Mouse (Mus musculus) ovary, postnatal 36 days (tissue): Measurements from ENCODE around the gene Slc39a13.

Experiments used
- DNase-seq: peaks from one replicate; pipeline ENCODE4 v3.0.0; 2022; ENCODE audit warnings: low spot score, mixed read lengths

Slc39a13 gene

DNA sequence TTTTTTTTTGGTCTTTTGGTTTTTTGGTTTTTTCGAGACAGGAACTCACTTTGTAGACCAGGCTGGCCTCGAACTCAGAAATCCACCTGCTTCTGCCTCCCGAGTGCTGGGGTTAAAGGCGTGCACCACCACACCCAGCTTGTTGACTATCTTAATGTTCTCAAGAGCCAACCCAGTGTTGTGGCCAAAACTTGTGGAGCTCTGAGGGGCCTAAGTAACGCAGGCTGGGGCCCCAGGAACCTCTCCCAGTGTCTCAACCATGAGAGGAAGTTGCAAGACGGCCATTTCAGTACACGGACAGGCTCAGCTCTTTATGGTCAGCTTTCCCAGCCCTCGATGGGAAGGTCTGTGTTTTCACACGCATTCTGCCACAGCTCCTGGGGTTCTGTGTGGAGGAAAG is 18.8 kb upstream of the Slc39a13 start:
- DNase-seq, result no peak

DNA sequence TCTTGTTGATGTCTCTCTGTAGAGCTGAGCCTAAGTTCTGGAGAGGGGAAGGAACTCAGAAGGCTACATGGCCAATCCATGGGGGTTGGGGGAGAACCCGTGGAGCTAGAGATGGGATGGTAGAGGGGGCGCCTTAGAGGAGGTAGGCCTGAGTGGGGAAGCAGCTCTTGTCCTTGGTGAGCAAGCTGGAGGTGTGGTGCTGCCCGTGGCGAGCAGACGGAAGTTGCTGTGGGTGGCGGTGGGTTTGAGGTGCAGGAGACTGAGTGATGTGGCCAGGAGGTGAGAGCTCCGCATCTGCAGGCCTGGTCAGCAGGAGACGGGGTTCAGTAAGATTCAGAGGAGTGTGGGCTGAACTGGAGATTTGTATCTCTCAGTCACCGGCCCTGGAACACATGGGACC is 17.2 kb upstream of the Slc39a13 start:
- no peak for DNase-seq

DNA sequence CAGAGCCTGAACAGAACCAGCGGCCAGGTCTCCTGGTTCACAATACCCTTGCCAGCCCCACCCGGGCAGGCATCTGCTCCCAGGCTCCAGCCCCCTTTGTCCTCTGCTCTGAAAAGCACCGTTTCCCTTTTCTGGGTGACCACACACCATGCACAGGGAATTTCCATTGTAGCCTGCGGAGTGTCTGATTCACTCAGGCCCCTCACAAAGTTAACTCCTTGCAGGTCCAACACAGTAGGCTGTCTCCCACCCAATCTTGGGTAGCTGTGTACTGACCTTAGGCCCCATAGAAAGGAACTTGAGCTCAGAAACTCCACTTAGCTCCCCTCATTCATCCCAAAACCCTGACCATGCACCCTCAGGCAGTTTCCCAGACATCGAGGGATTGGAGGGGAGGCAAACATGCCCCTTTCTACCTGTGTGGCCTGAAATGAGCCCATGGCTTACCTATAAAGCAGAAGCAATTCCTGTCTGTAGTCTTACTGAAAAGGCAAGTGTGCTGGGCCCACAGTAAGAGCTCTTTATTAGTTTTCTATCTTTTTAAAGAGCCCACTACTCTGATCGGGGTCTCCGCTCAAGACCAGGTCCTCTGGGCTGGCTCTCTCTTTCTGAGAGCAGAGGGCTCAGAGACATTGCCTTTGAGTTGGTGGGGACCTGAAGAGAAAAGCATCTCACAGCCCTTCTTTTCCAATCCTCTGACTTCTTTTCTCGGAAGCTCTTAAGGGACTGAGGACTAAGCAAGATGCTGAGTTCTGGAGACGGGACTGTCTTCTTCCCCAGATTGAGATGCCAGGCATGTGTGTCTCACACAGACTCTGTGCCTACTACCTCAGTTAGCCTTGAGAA is 16.4 kb upstream of the Slc39a13 start:
- DNase-seq, result no peak

DNA sequence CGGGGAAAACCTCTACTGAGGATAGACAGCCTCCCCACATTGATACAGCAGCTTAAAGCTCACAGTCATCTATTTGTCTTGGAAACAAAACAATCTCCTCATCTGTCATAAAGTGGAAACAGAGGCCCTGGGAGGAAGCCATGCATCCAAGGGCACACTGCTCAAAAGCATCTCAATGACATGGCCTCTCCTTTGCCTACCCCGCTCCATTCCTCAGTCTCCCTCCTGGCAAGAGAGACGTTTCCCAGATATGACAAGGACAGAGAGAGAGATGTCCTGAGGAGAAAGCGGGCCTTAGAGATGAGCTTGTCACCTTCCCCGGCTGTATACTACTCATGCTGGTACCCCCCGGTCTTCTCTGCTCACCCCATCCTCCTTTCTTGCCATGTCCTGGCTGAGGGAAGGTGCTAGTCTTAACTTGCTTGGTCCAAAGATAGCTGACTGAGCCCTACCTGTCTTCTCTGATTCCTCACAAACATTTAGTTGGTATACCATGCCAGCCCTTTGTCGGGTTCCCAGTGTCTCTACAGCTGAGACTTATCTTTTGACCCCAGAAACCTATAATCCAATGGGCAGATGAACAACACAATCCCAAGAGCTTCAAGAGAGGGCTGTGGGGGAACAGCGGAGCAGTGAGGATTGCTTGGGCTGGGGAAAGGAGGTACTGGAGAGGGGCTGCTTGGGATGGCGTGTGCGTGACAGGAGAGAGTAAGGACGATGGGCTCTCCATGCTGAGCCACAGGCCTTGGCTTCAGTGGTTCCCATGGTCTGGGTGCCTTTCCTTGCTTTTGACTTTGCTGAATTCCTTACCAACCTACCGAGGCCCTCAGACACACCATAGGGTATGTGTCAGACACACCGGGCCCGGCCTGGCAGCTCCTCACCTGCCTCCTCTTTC is 15.5 kb upstream of the Slc39a13 start:
- DNase-seq, result no peak

DNA sequence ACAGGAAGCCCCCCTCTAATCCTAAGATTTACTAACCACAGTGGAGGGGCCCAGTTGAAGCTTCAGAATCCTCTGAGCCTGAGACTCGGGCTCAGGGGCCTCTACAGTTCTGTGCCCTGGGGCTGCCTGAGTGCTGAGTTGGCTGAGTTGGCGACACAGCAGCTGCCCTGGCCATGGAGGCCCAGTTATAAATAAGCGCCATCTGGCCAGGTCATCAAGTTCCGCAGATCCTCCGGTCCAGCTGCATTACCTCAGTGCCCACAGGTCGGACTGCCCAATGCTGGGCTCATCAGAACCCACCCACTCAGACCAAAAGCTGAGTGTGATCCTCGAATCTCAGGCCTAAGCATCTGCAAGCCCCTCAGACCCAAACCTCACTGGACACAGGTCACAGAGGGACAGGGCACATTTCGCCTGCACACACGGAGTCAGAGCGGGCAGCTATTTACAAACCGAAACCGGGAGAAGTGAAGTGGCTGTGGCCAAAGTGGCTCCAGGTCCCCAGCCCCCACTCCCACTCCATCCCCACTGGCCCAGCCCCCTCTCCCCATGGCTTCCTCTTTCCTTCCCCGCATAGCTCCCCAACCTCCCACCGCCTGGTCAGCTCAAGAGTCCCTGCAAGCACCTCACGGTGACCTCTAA is 14.1 kb upstream of the Slc39a13 start:
- no peak for DNase-seq

DNA sequence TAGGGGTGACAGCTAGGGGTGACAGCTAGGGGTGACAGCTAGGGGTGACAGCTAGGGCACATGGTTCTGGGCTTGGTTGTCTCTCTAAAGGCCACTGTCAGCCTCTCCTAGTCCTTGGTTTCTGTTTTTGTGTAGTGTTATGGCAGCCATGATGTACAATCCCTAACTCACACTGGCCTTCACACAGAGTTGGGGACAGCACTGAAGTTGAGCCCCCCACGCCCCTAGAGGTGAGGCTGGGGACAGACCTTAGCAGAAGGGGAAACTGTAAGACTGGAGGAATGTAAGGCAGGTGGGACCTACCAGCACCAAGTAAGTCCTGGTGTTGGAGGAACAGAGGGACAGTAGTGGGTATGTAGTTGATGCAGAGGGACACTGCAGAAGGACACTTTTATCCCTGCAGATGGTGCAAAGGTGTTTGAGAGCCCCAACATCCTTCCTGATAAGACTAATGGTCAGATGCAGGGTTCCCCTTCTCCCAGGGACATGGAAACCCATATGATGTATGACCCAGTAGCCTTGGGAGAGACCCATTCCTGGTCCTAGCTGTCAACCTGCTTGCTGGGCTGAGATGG is 13.2 kb upstream of the Slc39a13 start:
- DNase-seq, result no peak

DNA sequence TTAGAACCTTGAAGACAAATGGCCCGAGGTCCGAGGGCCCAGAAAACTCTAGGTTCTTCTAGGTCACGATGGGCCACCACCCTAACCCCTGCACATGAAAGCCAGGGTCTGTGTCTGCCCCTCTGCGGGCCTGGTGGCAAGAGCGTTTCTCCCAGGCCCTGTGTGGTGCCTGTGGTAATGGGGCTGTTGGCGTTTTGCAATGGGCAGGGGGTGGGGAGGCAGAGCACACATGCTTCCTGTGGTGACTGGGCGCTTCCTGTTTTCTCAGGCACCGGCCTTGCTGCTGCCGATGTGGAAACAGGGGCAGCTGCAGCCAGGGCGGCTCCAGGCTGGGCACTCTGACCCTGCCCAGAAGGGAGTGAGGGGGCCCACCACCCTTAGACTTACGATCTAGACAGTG is 12.6 kb upstream of the Slc39a13 start:
- no peak for DNase-seq

DNA sequence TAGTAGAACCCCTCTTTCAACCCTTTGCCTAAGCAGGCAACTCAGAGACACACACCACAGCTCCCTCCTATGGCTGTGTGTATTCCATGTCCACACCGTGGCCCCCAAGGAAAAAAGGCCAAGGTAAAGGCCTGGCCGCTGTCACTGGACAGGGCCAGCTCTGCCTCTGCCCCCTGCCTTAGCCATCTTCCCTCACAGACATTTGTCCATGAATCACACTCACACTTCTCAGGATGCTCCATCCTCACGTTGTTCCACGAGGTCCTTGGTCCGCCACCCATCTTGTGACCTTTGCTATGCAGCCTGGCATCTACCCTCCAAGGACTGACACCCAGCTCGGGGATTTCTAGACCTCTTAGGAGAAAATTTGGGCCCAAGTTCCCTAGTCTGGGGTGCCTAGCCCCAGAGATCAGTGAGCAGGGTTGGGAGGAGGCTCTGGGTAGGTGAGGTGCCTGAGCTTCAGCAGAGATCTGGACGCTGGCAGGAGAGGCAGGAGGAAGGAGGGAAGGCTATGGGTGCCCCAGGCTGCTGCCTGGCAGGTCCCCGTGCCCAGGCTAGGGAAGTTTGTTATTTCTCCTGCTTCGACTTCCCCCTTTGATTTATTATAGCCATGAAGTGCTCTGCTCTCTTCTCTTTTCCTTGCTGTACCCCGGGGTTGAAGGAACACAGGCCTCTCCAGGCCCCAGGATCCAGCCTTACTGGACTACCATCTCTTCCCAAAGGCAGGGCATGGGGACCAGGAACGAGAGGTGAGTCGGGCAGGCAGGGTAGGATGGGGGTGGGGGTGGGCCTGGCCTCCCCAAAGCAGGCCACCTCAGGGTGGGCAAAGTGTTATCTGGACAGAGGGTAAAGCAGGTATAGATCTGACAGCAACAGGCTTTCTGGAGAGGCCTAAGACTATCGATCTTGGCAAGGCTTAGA is 11.8 kb upstream of the Slc39a13 start, which contains the start of gene Spi1:
TSS of gene Spi1 (plus strand) at position 616 of the 921 bp plus-strand sequence.
- no peak for DNase-seq

DNA sequence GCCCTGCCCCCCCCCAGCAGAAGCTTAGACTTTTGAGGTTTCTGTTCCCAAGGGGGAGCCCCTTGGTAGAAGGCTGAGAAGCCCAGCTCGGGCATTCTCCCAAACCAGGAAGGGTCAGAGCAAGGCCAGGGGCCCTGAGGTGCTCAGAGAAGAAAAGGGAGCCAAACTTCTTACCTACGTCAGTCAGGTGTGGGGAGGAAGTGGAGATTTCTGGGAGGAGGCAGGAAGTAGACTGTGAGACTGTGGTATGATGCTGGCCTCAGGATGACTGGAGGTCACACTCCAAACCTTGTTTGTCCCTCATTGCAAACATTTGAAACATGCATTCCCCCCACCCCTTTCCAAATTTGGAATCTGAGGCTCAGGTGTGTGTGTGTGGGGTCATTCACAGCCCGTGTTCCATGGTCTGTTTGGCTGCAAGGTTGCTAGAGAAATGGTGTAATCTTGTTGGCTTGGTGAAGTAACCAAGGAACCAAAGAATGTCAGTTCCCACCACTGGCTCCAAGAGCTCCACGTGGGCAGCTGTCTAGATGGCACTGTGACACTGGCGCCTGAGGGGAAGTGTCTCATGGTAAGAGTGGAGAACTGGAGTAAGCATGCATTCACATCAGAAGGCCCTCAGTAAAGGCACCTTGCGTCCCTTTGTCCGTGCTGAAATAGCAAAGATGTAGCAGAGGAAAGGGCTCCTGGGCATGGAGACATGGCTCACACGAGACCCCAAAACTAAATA is 10.7 kb upstream of the Slc39a13 start:
- no peak for DNase-seq

DNA sequence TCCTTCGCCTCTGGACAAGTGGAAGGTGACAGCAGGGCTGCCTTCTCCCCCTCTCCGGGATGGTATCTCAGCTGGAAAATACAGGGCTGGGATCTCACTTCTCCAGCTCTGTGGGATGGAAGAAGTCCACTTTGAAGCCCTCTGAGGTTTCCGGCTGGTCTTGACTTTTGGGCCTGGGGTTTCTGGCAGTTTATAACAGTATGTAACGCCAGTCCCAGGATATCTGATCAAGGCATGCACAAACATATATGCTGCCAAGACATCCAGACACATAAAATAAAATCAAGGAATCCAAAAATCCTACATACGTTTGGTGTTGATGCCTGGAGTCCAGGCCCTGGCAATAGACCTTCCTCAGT is 8.8 kb upstream of the Slc39a13 start:
- no peak for DNase-seq

DNA sequence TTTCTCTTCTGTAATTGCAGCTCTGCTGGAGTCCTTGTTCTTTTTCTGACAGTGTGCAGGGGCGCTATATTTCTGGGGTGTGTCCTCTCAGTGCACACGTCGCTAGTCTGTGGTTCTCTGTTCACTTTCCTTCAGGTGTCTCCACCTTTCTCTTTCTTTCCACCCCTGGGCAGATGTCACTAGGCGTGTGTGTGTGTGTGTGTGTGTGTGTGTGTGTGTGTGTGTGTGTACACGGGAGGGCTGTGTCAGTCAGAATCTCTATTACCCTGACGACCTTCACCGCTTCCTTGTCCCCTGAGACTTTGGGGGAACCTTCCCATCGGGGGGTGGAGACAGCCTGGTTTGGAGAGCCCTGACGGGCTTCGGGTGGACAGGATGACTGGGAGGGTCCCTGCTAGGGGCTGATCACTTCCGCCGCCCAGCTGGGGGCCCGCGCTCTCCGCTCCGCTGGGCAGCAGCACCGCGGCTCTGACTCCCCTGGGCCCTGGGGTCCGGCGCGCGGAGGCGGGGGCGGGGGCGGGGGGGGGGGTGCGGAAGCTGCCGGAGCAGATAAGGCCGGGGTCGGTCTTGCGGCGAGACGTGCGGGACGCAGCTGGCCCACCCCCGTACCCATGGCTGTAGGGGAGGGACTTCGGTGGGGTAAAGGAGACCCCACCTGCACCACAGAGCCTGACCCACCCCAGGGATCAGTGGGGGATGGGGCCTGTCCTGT is 8.3 kb upstream of the Slc39a13 start:
- no peak for DNase-seq

DNA sequence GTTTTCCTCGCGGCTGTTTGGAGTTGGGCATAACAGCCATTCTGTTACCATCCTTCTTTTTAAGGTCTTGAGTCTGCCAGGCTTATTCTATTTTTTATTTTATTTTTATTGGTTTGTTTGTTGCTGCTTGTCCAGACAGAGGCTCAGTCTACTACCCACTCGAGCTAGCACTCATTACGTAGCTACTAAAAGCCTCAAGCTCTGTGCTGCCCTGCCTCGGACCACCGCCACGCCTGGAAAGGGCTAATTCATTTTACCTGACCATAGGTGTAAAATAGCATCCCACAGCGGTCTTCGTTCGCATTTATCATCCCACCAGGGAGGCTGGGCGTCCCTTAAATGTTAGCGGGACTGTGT is 7.7 kb upstream of the Slc39a13 start:
- DNase-seq, result no peak

DNA sequence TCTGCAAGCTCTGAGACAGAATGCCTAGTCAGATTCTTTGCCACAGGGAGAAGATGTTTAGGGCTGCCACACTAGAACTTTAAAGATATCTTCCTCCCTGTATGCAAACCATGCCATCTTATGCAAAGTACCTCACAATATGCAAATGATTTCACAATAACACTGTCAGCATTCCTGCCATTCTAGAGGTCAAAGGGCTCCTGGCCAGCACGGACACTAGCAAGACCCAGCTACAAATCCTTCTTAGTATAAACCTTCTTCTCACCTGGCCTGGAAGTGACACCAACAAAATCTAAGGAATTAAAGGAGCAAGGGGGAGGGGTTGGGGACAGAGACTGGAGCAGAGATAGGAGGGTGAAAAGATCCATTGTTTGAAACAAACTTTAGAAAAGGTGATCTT is 1.9 kb upstream of the Slc39a13 start:
- DNase-seq, result no peak

DNA sequence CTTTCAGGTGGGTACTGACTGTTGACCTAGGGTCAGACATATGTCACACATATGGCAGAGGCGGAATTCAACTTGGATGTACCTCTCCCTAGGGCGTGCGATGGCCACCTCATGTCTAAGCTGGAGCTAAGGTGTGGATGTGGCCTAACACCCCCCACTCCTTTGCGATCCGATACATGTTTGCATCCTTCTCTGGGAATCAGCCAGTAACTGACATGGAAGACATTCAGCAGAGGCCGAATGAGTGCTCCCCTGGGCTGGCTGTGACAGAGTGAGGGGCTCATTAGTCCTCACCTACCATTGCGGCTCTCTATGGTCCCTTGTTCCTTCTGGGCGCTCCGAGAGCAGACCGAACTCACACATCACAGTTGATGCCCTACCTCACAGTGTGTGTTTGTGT is 842 bp upstream of the Slc39a13 start:
- DNase-seq, result no peak

DNA sequence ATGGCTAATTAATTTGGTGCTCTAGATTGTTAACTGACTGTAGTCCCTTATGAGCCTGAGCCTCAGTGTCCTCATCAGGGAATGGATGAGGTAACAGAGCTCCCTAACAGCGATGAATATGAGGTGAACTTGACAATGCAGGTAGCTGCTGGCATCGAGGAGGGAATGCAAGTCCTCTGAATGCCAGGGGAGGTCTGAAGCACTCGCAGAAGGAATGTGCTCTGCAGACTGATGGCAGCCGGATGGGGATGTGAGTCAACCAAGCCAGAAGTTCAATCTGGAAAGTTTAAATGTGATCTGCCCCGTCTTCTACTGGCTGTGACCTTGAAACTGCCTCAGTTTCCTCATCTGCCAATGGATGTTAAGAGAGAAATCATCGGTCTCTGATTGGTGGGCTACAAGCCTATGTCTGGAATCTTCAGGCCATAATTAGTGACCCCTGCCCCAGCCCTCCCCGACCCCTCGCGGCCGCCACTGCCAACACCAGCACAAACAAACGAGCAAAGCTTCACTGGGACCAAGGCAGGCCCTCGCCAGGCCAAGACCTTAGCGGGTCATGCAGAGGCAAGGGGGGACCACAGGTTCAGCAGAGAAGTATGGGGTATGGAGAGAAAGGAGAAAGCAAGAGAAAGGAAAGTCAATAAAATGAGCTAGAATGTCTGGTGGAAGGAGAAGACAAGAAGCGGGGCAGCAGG is 764 bp downstream of the Slc39a13 start:
- DNase-seq, result no peak

DNA sequence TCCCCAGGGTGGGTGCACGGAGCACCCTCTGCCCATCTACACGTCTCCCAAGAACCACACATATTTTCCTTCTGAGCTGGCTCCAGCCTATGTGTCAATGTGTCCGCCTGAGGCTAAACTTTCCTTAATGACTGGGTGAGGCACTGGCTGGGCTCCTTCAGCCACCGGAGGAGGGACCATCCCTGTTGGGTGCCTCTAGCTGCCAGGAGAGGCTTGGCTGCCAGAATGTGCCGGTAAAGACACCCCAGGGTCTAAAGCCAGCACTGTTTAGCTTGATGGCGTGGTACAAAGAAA is 1.4 kb downstream of the Slc39a13 start:
- no peak for DNase-seq

DNA sequence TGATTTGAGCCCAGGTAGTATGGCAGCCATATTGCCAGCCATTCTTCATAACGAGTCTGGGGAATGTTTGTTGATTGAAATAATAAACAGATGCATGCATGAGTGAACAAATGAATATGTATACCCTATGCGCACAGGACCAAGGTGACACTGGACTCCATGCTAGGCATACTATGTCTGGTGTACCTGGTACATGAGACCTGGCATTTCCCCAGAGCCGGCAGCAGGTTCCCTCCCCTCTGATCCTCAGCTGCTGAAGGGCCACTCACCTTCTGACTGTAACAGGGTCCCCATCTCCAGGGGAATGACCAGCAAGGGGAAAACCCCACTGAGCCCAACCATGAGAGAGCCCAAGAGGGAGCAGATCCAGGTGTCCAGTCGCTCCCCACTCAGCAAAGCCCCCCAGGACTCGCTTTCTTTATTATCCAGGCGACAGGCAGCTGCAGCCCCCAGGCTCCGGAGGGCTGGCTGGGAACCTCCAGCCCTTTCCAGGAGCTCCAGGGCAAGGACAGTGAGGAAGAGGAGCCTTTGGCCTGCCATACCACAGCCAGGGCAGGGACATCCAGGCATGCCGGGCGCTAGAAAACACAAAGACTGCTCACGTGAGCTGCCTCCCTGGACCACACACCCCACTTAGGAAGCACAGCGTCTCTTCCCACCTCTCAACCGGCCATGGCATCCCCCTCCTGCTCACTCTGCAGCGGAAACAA is 1.9 kb downstream of the Slc39a13 start:
- DNase-seq, result no peak

DNA sequence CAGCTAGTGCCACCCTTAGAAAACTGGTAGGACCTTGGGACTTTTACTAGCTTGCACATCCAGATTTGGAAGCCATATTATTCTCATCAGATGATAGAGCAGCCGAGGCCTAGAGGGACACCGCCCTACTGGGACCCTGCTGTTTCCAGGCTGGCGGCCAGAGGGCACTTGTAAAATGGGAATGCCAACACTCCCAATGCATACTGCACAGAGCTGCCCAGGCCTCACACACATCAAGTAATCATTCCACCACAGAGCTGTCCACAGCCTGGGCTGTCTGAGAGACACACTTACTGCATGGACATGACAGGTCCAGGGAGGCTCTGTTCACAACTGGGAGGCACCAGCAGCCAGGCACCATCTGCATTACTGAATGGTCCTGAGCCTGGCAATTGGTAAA is 3.8 kb downstream of the Slc39a13 start:
- no peak for DNase-seq

DNA sequence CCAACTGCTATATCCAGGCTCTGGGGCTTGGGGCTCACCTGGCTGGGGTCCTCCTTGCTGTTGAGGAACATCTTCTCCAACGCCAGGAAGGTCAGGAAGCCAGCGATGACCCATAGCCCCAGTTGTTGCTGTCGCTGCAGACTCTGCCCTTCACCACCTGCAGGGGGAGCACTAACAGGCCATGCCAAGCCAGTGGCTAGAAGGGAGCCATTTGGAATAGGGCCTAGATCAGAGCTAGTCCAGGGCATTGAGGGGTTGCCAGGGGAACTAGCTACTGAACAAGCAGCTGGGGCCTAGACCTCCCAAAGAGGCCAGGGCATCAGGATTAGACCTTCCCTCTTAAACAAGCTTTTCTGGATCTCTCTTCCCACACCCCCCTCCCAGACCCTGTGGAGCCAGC is 4.7 kb downstream of the Slc39a13 start:
- DNase-seq, result no peak
